Mouse (Mus musculus) 416B (cell line): ENCODE measurements around the gene Nav3.

ENCODE experiments used
- DNase-seq: peaks from one replicate; pipeline ENCODE4 v3.0.0; 2011; ENCODE audit warnings: low read depth

Gene Nav3

DNA sequence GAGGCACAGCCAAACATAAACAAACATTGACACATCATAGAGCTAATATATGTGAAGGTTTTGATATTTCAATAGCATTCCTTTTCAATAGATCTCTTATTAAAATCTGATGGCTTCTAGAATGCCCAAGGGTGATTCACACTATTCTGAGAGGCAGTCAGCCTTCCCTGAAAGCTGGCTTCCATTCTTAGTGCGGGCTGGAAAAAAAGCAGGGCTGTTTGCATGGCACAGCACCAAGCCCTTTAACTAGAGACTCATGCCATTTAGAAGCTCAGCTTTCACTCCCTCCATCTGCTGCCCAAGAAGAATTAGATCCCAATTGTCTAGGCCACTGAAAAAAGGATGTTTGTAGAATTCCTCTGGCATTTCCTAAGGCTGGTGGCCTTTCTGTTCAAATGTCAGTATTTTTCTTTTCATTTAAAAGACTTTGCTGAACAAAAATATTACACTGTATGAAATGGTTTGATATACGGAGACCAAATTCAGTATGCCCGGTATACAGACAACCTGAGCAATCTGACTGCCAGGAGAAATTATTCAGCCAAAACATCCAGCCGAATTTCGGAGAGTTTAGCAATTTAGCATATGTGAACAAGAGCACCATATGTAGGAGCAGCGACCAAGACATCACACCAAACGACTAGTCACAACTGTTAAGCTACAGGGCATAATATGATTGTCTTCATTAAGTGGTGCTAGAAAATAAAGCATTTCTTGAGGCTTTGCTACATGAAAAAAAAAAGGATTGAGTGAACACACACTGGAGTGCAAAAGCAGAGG is 263.8 kb downstream of the Nav3 start:
- DNase-seq: no peak

DNA sequence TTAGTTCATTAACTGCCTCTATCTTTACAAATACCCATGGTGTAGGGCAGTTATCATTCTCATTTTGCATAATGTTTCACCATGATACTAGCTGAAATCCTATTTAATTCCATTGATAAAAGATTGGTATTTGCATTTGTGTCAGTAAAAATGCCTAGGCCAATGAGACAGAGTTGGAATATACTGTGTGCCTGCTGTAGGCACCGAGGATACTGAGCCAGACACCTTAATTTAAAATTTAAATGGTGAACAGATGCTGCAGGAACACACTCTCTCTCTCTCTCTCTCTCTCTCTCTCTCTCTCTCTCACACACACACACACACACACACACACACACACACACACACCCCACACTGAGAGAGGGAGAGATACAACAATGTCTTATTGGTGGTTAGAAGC is 269.8 kb downstream of the Nav3 start:
- no peak for DNase-seq

DNA sequence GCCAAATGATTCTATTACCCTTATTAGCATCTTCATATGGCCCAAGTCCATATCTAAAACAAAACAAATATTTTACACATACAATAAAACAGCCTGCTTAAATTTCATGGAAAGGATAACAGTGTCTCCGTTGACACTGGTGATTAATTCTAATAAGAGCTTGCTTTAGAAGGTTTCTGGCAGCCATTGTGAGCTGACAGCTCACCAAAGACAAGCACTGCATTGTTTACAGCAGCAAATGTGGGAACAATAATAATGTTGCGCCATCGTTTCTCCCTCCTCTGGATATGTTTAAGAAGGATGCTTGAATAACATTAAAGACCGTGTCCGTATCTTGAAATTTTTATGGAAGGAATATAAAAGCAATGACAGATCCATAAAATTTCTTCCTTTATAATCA is 280.1 kb downstream of the Nav3 start:
- no peak for DNase-seq

DNA sequence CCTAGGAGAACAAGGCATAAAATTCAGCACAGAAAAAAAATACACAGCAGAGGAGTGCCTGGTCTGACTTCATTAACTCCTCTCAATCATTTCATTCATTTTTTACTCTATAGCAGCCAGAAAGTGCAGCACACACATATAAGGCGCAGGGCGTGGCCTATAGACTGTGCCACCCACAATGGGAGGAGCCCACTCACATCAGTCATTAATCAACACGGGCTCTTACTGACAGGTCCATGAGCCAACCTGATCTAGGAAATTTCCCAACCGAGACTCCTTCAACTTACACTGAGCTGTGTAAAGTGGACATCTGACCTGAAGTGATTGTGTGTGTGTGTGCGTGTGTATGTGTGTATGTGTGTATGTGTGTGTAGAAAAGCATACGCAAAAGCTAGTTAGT is 286.6 kb downstream of the Nav3 start:
- DNase-seq: no peak

DNA sequence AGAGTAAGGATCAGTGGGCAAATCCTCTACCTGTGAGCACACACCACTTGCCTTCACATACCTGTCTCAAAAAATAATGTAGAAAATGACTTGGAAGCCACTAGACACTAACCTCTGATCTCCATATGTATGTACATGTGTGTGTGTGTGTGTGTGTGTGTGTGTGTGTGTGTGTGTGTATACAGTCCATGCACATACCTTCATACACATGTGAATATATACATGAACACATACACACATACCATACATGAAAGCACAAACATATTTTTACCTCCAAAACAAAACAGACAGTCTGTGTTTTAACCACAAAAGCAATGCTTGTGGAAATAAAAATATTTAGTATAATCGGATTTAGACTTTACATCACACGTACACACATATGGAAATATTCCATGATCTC is 287.1 kb downstream of the Nav3 start:
- DNase-seq: no peak

DNA sequence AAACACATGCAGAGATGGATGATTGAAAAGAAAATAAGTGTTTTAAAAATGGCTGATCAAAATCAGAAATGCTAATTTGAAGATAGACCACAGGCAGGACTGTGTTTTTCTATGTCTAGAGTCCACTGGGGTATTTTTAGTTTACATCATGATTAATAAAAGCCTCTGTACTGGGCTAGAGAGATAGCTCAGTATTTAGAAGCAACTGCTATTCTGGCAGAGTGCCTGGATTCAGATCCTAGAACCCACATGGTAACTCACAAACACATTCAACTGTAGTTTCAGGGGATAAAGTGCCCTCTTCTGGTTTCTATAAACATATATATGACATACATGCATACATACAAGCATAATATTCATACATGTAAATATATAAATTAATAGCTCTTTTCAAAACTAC is 293.4 kb downstream of the Nav3 start:
- DNase-seq: no peak

DNA sequence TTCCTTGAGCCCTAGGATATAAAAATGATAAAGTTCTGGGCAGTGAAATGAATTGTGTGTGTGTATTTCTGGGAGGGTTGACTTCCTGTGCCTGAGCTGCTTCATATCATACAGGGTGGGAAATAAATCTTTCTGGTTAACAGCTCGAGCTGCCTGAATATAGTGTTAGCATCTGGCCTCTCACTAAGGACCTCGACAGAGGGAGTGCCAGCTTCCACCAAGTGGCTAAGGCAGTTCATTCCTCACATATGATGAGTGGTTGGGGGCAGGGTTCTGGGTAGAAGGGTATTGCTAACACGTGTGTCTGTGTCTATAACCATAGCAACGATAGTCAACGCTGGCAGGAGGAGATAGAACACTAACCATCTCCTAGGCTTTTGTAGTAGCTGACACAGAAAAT is 295.1 kb downstream of the Nav3 start:
- no peak for DNase-seq

DNA sequence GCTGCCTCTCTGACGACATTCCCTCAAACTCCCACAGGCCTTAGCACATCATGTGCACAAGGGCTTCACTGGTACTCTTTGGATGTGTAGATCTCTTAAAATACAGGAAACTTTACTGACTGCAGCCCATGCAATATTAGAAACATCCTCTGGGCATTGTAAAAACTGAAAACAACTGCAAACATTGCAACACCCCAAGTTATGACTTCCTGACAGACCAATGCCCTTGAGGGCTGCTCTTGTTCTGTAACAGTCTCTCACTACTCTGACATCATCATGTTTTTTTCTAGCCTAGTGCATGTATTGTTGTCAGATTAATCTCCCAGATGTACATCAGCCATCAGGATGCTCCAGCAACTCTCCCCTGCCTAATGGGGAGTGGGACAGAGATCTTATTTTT is 296.5 kb downstream of the Nav3 start:
- DNase-seq: no peak

DNA sequence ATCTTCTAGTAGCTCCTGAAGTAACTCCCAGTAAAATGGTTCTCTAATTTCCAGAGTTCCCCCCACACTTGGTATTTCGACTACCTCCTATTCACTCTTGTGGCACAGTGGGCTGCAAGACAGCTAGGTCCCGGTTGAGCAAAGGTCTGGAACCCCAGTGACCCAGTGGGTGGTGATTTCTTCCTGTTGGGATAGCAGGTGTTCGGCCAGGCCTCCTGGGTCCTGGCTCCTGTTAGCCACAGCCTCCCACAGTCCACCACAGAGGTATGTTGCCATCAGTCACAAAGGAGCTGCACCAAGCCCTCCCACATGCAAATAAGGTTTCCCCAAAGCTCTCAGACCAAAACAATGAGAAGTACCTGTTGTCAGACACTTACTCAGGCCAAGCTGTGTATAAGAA is 297.9 kb downstream of the Nav3 start:
- DNase-seq: no peak

DNA sequence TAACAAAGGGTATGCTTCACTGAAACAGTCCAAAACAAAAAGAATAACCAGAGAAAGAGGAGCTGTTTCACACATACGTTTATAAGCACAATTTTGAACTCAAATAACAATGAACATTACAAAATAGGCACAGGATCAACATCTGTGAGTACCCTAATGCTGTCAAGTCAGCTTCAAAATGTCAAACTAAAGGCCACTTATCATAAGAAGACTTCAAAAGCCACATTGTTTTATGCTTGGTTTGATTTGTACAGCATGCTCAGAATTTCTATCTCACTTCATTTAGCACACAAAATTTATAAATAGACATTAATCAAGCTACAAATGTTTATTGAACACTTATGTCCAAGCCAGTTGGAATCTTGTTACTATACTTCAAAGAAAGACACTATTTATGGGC is 299.6 kb downstream of the Nav3 start:
- DNase-seq: no peak

DNA sequence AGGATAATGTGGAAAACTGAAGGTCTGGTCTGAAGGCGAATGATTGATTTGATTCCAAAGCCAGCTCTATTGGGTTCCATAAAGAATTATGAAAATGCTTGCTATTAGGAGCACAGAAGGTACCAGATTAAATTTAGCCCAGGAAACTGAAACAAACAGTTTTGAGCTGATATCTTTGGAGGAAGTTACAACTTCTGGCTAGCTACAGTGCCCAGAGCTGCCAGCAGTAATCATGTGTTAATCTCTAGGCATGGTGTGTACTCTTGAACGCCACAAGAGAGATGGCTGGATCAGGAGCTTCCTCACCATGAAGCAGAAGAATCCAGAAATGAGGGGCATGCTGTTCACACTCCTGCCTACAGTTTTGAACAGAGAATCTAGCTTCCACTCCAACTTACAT is 300.5 kb downstream of the Nav3 start:
- no peak for DNase-seq

DNA sequence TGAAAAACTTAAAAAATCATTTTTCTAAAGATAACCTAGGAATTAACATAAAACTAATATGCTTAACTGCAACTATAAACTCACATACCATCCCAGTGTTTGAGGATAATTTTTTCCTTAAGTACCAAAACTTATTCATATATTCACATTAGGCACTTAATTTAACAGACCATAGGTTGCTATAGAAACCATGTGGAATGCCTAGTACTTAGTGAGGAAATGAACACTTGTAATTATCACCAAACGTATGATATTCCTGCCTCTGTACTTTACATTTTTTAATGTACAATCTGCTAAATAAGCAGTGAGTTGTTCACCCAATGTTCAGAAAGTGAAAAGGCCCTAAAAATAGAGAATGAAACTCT is 301.1 kb downstream of the Nav3 start:
- DNase-seq: no peak

DNA sequence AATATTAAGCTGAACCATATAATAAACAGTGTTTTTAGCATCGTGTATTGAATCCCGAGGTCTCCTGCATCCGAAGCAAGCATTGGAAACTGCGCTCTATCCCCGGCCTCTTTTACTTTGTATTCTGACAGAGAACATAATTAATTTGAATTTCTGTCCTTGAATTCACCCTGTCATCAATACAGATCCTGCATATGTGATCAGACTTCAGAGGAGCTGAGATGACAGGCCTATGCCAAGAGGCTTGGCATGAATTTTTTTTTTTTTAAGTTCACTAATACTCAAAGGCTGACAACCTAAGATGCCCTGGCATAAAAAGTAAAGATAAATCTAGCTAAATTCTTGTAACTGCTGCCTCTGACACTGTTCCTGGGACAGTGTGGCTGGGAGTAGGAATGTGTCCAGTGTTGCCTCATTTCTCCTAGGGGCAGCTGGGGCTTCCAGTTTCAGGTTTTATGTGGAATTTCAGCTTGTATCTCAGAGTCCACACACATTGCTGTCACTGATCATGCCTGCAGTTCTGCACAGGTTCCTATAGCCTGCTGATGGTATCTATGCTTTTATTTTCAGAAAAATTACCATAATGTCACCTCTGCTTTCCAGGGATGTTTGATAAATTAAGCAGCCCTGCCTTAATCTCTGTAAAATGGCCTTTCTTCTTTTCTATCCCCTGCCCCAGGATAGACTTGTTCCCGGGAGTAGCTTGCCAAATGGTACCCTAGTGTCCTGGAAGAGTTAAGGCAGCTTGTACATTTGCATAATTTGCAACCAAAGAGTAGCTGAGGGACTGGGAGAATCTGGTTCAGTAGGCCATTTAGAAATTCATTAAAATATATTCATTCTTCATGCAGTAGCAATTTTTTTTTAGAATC is 301.8 kb downstream of the Nav3 start:
- no peak for DNase-seq

DNA sequence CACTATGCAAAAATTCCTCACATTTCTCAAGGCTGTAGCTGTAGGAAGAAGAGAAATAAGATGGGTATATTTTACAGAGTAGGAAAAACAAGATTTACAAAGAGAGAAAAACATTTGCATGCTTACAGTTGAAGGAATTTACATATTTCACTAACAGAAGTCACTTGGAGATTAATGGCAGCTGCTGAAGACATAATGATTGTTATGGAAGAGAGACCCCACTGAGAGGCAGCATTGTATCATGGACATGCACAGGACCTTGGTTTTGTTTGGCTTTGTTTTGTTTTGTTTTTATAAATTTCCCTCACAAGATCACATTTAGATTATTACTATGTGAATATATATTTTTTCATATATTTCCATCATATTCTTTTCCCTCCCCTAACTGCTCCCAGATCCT is 335.4 kb downstream of the Nav3 start:
- no peak for DNase-seq

DNA sequence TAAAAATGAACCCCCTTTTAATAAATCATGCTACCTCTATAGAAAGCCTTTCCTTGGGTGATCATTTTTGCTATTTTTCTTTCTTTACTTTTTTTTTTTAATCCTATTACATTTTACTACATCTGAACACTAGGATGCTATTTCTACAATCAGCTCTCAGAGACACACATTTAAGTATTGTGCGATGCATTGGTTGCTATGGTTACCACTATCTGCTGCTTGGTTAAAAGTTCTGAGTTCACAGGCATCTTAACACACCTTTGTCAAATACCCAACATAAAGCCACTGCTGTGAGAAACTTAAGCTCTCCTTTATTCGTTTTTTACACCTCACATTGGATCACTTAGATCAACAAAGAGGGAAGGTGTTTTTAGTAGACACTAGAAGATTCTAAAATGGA is 338.7 kb downstream of the Nav3 start:
- DNase-seq: no peak

DNA sequence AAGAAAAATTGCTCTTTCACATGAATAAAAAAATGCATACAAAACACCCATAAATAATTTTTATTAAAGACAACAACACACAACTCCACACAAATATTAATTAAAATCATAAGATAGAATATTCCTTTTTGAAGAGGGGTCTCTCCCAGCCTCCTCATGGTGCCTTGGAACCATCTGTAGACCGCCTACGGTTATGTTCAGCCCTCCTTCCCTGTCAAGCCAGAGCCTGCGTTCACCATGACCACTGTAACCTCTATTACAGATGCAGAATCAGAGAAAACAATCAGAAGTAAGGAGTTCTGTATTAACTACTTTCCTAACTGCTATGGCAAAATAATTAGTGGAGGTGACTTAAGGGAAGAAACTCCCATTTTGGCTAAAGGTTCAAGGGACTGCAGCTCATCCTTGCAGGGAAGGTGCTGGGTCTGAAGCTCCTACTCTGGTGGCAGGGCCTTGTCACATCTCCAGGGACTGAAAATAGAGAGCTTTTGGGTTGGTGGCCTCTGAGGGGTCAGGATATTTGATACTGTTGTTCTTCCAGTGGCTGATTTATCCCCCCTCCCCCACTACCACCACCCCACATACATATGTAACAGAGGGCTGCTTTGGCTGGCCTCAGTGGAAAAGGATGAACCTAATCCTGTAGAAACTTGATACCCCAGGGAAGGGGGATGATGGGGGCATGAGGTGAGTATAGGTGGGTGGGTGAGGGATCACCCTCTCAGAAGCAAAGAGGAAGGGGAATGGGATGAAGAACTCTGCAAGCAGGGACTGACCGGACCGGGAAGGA is 343.1 kb downstream of the Nav3 start:
- DNase-seq: no peak

DNA sequence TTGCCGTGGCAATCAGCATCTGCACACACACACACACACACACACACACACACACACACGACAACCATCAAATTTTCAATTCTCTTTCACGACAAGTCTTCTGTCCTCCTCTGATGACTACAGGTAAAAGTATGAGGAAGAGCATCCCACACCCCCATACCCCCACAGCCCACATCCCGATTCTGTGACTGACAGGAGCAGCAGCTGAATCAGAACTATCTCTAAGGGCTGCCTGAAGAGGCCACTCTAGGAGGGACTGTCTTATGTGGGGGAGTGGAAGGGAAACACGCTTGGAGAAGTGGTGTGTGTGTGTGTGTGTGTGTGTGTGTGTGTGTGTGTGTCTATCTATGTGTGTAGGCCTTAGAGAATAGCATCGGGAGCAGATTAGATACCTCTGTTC is 352.7 kb downstream of the Nav3 start:
- DNase-seq: no peak

DNA sequence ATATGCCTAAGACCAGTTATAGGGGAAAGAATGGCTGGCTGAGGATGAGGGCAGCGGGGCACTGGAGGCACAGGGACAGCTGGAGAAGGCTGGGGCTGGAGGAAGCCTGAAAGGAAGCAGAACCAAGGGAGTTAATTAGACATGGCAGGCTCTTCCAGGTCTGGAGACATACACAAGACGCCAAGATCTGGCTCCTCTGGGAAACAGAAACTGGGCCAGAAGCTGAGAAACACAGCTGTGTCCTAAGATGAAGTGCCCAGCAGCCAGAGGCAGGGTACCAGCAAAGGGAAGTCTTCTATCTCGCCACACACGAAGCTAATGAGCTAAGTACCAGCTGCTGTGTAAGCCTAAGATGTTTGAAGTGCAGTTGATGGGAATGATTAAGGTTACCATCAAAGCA is 353.8 kb downstream of the Nav3 start:
- DNase-seq: no peak

DNA sequence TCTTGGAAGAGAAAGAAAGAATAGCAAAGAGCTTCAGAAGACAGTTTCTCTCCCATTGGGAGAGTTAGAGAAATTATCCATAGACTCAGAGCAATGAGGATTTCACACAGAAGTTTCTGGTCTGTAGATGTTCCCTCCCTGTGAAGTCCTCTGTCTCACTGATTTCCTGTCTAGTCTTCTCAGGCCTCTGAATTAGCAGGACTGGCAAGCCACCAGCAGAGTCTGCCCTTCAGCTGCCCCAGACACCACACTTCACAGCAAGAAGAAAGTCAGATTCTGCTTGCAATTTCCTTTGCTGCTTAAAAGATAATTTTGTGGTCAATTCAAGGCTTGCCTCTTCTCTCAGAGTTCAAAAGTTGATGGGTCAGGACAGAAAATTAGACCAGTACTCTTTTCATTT is 361.6 kb downstream of the Nav3 start:
- DNase-seq: no peak

DNA sequence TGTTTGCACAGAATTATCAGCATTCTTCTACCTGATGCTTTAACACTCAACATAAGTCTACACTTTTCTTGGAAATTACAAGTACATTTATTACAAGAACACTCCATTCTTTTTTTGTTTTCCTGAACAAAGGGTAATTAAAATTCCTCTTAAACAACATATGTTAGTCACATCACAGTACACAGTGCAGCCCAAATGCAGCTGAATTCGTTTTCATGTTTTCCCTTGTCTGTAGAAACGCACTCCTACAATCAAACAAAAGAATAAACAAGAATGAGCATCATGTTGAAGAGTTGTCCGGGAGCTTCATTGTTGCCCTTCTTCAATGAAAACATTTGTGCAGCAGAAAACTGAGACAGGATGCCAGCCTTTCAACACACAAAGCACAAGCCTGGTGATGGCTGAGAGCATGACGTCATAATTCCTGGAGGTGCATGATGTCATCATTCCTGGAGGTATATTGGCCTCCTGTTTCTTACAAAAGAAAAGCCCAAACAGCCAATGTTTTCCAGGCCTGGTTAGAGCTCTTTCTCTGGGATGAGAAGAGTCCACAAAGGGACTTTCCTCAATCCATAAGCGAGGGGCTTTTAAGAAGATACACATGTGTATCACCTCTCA is 367.5 kb downstream of the Nav3 start:
- no peak for DNase-seq

DNA sequence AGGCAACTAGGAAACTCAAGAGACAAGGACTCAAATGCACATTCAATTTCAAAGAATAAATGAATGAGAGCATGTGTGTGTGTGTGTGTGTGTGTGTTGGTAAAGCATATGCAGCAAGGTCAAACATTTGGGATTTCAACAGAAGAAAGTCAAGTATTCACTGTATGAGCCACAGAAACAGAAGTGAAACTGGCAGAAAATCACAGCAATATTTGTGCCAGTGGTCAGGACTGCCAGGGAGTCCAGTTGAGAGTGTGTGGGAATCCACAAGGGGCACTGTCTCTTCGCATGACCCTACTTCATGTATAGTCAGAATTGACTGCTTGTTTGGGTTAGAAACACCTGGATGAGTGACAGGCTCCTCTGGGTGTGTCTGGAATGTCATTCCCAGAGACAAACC is 370.1 kb downstream of the Nav3 start:
- no peak for DNase-seq

DNA sequence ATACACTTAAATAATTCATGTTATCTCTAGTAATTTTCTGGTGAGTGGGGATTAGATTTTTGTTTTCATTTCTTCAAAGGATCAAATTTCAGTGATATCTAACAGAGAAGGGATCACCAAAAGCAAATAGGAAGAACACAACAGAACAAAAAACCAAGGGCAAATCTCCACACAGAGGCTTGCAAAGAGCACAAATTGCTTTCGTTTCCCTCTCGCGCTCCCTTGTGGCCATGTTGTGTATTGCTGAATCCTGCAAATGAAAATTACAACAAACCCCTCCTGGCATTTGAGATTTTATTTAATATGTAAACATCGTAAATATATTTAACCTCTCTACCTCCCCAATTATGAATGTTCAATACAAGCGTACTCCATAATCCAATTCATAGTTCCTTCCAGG is 370.8 kb downstream of the Nav3 start:
- DNase-seq: peak; percentile 54
